Mouse (Mus musculus) left cerebral cortex, postnatal 14 days (tissue): ENCODE measurements at regions not wholly inside any gene's neighbourhood (a gene's known extent, or its start where the extent isn't known, plus 50 kb on each side); places are given as distances from the start of the nearest gene placed in this dataset.
A peak's percentile ranks its signal among the peaks of the same experiment; 100 is the strongest.

Experiments used
- DNase-seq, 2 experiments: peaks; one replicate each; pipeline ENCODE4 v3.0.0; 2021 to 2022; ENCODE audit warnings: low spot score in 2 of 2, mixed read lengths in 1 of 2
- intact Hi-C: fragments of 180-260 bp; cut with DNase I; formaldehyde crosslinking; loops from one replicate; pipeline ENCODE4 v1.15.1; 2025

DNA sequence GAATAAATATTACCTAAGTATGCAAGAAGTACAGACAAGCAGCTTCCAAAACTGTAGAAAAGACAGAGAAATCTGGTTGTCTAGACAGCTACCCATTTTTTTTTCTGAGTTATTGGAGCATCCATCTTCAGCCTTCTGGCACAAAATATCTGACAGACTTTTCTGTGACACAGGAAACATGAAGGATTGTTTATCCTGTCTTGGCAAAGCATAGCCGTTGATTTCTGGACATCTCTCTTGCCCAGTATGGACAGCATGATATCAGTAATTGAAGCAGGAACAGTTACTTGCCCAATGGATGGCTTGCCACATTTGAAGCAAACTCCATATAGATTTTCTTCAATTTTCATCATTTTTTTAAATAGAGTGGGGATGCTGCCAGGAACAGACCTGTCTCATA lies 96.1 kb upstream of the Naaladl2 start:
- intact Hi-C loops: no loop called here
- DNase-seq: no peak

DNA sequence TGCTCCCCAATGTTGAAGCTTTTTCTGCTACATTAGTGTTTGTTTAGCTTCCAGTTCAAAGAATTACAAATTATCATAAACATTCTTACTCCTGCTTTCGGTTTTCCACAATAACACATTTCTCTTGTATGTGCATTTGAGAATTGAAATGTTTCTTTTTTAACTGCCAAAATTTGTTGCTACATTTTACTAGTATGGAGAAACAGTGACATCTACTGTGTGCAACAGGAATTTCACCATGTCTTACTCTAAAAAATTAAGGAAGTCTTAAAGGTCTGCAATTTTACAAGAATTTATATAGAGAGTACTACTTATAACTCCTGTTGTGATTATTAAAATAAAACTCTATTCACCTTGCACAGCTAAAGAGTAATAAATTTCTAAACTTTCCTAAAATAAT lies 76.5 kb upstream of the Naaladl2 start:
- intact Hi-C loops: no loop called here
- DNase-seq: peak in 1 of 2 experiments; percentile 28

DNA sequence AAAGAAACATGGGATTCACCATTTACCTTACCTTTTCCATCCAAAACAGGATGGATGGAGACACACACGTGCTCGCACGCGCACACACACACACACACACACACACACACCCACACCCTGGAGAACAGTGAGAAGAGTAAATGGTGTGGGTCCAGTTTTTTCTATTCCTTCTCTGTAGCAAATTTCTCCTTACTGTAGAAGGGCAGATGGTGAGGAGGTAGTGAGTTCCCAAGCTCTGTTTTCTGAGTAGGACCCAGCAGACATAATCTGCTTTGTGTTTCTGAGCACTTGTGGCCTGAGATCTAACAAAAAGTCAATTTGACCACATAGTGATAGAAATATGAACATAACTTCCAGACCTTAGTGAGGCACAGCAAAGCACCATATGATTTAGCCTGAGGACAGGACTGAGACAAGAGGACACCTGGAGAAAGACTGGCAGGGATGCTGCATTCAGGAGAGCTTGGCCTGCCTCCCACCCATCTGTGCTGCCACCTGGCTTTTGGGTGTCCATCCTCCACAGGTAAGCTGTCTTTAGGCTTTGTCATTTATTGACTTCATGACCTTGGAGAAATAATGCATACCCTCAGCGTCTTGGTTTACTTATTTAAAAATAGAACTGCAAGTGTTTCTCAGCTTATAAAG lies 64.1 kb upstream of the Naaladl2 start:
- intact Hi-C loops: no loop called here

More for the DNA sequence above, 64.1 kb upstream of the Naaladl2 start:
- peak; percentile 8 to 22 for DNase-seq
